Mouse (Mus musculus) erythroblast, embryonic 14.5 days (primary cell): ENCODE results near the gene Atp5k.

Source experiments
- GATA1 ChIP-seq: IDR thresholded peaks from 2 replicates; pipeline ENCODE4 v1.6.1; 2012; ENCODE audit warnings: low read length, inconsistent platforms, mixed read lengths
- TAL1 ChIP-seq: IDR thresholded peaks from 3 replicates; pipeline ENCODE4 v1.6.1; 2012; ENCODE audit warnings: low read length, inconsistent platforms, mixed read lengths

- TF ChIP-seq TAL1 (no peak), GATA1 (no peak)
These were observed 28.2 kb upstream of the Atp5k start for GRCm38 (mm10) chr5:108462446-108462845.
